Mouse (Mus musculus) midbrain, embryonic 10.5 days (tissue): ENCODE measurements around the gene Ccdc88c. TPM values are rescaled to one million over a fixed set of nuclear protein-coding genes. Genes with fewer than 3 reads are reported as not detected.
A peak's percentile ranks its signal among the peaks of the same experiment; 100 is the strongest.

Experiments
- DNase-seq: peaks from one replicate; pipeline ENCODE4 v3.0.0-alpha.2; 2017; ENCODE audit warnings: low spot score
- H3K27ac ChIP-seq: fragments of 300-500 bp; sonication (generic); replicated peaks from 2 replicates; pipeline ENCODE4 v1.5.1; 2016; ENCODE audit warnings: mild to moderate bottlenecking
- H3K27me3 ChIP-seq: fragments of 300-500 bp; sonication (generic); 2 replicates; pipeline ENCODE4 v1.6.1; 2016; ENCODE audit warnings: low read depth, mild to moderate bottlenecking; ENCODE audit not compliant: poor library complexity, severe bottlenecking
- H3K36me3 ChIP-seq: fragments of 300-500 bp; sonication (generic); 2 replicates; pipeline ENCODE4 v1.6.1; 2016; ENCODE audit warnings: mild to moderate bottlenecking, moderate library complexity
- H3K4me1 ChIP-seq: fragments of 300-500 bp; sonication (generic); 2 replicates; pipeline ENCODE4 v1.6.1; 2016
- H3K4me3 ChIP-seq: fragments of 300-500 bp; sonication (generic); 2 replicates; pipeline ENCODE4 v1.5.1; 2016; ENCODE audit warnings: mild to moderate bottlenecking, moderate library complexity
- H3K9me3 ChIP-seq: fragments of 300-500 bp; sonication (generic); replicated peaks from 2 replicates; pipeline ENCODE4 v1.6.1; 2016; ENCODE audit warnings: mild to moderate bottlenecking
- WGBS: fragments of 180-500 bp; shearing (Covaris S2); methylation state at CpG from one replicate; pipeline ENCODE4 v1.1.7; 2016; 5-methylcytosine and 5-hydroxymethylcytosine counted together
- polyA plus RNA-seq: library from polyadenylated mRNA; unstranded; fragments of >200 nt; fragmentation: Nextera tagmentation; extraction: Ambion mirVana; gene quantifications from 2 replicates; pipeline ENCODE4 v1.2.1, GENCODE M21; 2016

The Ccdc88c gene
- polyA plus RNA-seq, 1 experiment from 2014 or later: 14.8 TPM

GRCm38 (mm10) chr12:100897736-100898650 is 130.9 kb downstream of the Ccdc88c start:
- Histone ChIP-seq H3K9me3 (no peaks in the 10 kb centered on the region), H3K36me3 (no peaks in the 10 kb centered on the region), H3K27ac (no peak overlapping the region), H3K4me1 (peaks cover 30% of the 10 kb centered on the region), H3K4me3 (peak overlapping the region; percentile 58; the same call in 1 of the 2 replicates), H3K27me3 (peaks cover 66% of the 10 kb centered on the region)
- 21% methylated on average over 12 of the region's 12 CpGs for WGBS
- no peak for DNase-seq

- peaks cover 57% of the 10 kb centered on the region for H3K27me3 ChIP-seq
Measured at GRCm38 (mm10) chr12:100896661-100897060, 132.2 kb downstream of the Ccdc88c start.

GRCm38 (mm10) chr12:100895504-100895903 is 133.4 kb downstream of the Ccdc88c start:
- H3K27me3 ChIP-seq: peaks cover 45% of the 10 kb centered on the region
- H3K9me3 ChIP-seq: no peaks in the 10 kb centered on the region
- no peaks in the 10 kb centered on the region for H3K36me3 ChIP-seq
- DNase-seq: no peak
- no peak overlapping the region for H3K4me3 ChIP-seq
- no peak overlapping the region for H3K27ac ChIP-seq
- 5% methylated on average over 2 of the region's 2 CpGs for WGBS
- peaks cover 30% of the 10 kb centered on the region for H3K4me1 ChIP-seq

More at GRCm38 (mm10) chr12:100896661-100897060, 132.2 kb downstream of the Ccdc88c start:
- Histone ChIP-seq H3K27ac (no peak overlapping the region), H3K4me1 (peaks cover 30% of the 10 kb centered on the region), H3K4me3 (no peak overlapping the region), H3K9me3 (no peaks in the 10 kb centered on the region), H3K36me3 (no peaks in the 10 kb centered on the region)
- DNase-seq: no peak
- 68% methylated on average over 3 of the region's 3 CpGs for WGBS

GRCm38 (mm10) chr12:100890548-100890947 is 138.3 kb downstream of the Ccdc88c start:
- Histone ChIP-seq H3K27me3 (no peaks in the 10 kb centered on the region), H3K27ac (no peak overlapping the region), H3K4me1 (peaks cover 5% of the 10 kb centered on the region), H3K36me3 (no peaks in the 10 kb centered on the region), H3K4me3 (no peak overlapping the region), H3K9me3 (no peaks in the 10 kb centered on the region)
- no peak for DNase-seq
- 87% methylated on average over 3 of the region's 3 CpGs for WGBS

GRCm38 (mm10) chr12:100887801-100888258 is 141.0 kb downstream of the Ccdc88c start:
- Histone ChIP-seq H3K36me3 (no peaks in the 10 kb centered on the region), H3K4me1 (no peaks in the 10 kb centered on the region), H3K27ac (no peak overlapping the region), H3K9me3 (no peaks in the 10 kb centered on the region), H3K4me3 (no peak overlapping the region), H3K27me3 (no peaks in the 10 kb centered on the region)
- DNase-seq: no peak
- WGBS: 62% methylated on average over 12 of the region's 12 CpGs

DNA sequence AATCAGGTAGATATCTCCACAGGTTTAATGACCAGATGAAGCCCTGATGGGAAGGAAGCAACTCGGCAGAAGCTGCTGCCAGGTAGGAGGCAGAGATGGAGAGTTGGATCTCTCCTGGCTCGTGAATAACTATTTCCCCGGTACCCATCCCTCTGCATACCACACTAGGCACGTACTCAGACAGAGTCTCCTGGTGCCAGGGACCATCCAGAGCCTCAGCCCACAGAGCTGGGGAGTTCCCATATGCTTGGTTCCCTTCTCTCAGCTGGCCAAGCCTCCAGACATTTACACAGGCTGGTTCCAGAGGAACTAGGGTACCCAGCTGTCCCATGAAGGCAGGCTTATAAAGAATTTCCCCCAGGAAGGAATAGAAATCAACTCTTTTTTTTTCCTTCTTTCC is 142.0 kb downstream of the Ccdc88c start:
- DNase-seq: no peak
- Histone ChIP-seq H3K27me3 (no peaks in the 10 kb centered on the region), H3K27ac (no peak overlapping the region), H3K4me1 (no peaks in the 10 kb centered on the region), H3K9me3 (no peaks in the 10 kb centered on the region), H3K4me3 (no peak overlapping the region), H3K36me3 (no peaks in the 10 kb centered on the region)
- 86% methylated on average over 4 of the region's 4 CpGs for WGBS

DNA sequence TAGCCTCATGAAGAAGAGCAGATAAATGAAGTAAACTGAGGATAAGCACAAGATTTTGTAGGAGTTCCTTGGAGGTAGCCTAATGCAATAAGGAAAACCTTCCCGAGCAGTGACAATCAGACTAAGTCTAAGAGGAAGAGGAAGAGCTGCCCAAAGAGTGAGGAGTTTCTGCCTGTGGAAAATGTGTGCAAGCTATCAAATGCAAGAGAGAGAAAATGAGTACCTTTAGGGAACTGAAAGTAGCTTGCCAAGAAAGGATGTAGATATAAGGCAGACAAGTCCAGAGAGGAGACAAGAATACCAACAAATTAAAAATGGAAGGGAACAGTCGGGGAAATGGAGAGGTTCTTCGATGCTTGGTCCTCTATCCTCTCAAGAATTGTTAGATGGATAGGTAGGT is 143.3 kb downstream of the Ccdc88c start:
- H3K4me1 ChIP-seq: no peaks in the 10 kb centered on the region
- DNase-seq: no peak
- no peak overlapping the region for H3K4me3 ChIP-seq
- no peaks in the 10 kb centered on the region for H3K9me3 ChIP-seq
- no peak overlapping the region for H3K27ac ChIP-seq
- no peaks in the 10 kb centered on the region for H3K36me3 ChIP-seq
- WGBS: 93% methylated on average over 3 of the region's 3 CpGs
- no peaks in the 10 kb centered on the region for H3K27me3 ChIP-seq

- Histone ChIP-seq H3K36me3 (no peaks in the 10 kb centered on the region), H3K4me1 (no peaks in the 10 kb centered on the region), H3K9me3 (no peaks in the 10 kb centered on the region), H3K27ac (no peak overlapping the region), H3K27me3 (no peaks in the 10 kb centered on the region), H3K4me3 (no peak overlapping the region)
- WGBS: 81% methylated on average over 7 of the region's 7 CpGs
- no peak for DNase-seq
Measured at GRCm38 (mm10) chr12:100883168-100883567, 145.7 kb downstream of the Ccdc88c start.

DNA sequence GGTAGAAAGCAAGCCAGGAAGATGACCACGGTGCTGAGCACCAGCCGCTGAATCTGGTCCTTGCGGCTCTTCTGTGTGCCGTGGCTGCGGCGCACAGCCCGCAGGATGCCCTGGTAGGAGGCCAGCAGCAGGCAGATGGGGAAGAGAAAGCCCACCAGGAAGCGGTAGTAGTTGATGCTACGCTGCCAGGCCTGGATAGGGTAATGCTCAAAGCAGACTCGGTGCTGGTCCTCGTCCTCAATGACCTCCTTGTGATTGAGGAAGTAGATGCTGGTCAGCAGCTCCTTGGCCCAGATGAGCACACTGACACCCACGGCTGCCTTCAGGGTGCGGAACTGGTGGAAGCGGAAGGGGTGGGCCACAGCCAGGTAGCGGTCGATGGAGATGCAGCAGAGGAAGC is 150.3 kb downstream of the Ccdc88c start:
- Histone ChIP-seq H3K27me3 (no peaks in the 10 kb centered on the region), H3K4me1 (no peaks in the 10 kb centered on the region), H3K36me3 (no peaks in the 10 kb centered on the region), H3K4me3 (no peak overlapping the region), H3K27ac (no peak overlapping the region), H3K9me3 (no peaks in the 10 kb centered on the region)
- DNase-seq: no peak
- WGBS: 95% methylated on average over 16 of the region's 16 CpGs

DNA sequence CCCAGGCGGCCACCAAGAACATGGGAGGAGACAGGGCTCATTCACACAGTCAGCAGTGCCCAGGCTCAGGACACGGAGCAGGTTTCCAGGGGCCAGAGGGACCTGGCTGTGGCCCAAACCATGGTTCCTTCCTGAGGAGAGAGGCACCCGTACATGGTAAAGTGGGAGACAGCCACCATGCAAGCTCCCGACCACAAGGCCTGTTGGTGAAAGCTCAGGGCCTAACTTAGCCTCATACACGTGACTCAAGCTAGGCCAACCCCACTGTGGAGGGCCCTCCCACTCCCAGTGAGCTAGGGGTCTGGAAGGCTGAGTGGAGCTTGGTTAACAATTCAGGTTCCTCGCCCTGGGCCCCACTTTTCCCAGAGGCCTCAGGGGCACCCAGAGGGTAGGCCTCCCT is 150.9 kb downstream of the Ccdc88c start:
- Histone ChIP-seq H3K27me3 (no peaks in the 10 kb centered on the region), H3K4me1 (no peaks in the 10 kb centered on the region), H3K9me3 (no peaks in the 10 kb centered on the region), H3K36me3 (no peaks in the 10 kb centered on the region), H3K27ac (no peak overlapping the region; the same call in 1 of the 2 replicates), H3K4me3 (no peak overlapping the region)
- no peak for DNase-seq
- 77% methylated on average over 6 of the region's 6 CpGs for WGBS

DNA sequence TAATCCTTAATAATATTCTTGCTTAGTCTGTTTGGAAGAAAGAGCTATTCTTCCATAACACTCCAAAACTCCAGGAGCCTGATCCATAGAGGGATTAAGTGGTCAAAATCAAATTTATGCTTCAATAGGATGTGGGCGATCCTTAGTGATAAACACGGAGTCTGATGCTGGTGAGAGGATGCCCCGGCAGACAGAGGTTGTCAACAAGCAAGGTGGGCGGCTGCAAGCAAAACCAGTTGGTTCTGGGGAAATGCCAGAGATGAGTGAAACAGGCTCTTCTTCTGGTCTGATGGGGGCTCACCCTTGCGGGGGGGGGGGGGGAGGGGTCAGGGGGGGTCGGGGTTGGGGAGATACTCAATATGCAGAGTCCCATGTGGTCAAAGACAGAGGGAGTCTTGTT is 152.9 kb downstream of the Ccdc88c start:
- H3K4me1 ChIP-seq: no peaks in the 10 kb centered on the region
- no peaks in the 10 kb centered on the region for H3K27me3 ChIP-seq
- H3K27ac ChIP-seq: no peak overlapping the region
- no peak overlapping the region for H3K4me3 ChIP-seq
- H3K36me3 ChIP-seq: no peaks in the 10 kb centered on the region
- WGBS: 74% methylated on average over 5 of the region's 6 CpGs
- no peak for DNase-seq
- no peaks in the 10 kb centered on the region for H3K9me3 ChIP-seq

GRCm38 (mm10) chr12:100875553-100875952 is 153.3 kb downstream of the Ccdc88c start:
- H3K9me3 ChIP-seq: no peaks in the 10 kb centered on the region
- H3K36me3 ChIP-seq: no peaks in the 10 kb centered on the region
- H3K4me1 ChIP-seq: no peaks in the 10 kb centered on the region
- H3K27ac ChIP-seq: no peak overlapping the region
- no peak for DNase-seq
- 66% methylated on average over 3 of the region's 3 CpGs for WGBS
- no peaks in the 10 kb centered on the region for H3K27me3 ChIP-seq
- no peak overlapping the region for H3K4me3 ChIP-seq

GRCm38 (mm10) chr12:100873612-100874011 is 155.2 kb downstream of the Ccdc88c start:
- H3K27me3 ChIP-seq: no peaks in the 10 kb centered on the region
- no peak overlapping the region for H3K27ac ChIP-seq
- H3K4me3 ChIP-seq: no peak overlapping the region
- 82% methylated on average over 3 of the region's 3 CpGs for WGBS
- peaks cover 3% of the 10 kb centered on the region; the same call in 1 of the 2 replicates for H3K4me1 ChIP-seq
- no peak for DNase-seq
- H3K9me3 ChIP-seq: 0 out of 2 replicates have a peak, but pooled peaks cover 7% of the 10 kb centered on the region
- H3K36me3 ChIP-seq: no peaks in the 10 kb centered on the region
